Mouse (Mus musculus) midbrain, embryonic 16.5 days (tissue): ENCODE data around the gene Rbms3. TPM values are rescaled to one million over a fixed set of nuclear protein-coding genes. Genes with fewer than 3 reads are reported as not detected.

Experiments
- ATAC-seq: fragments of 200-750 bp; cut with Nextera tagmentation; 2 replicates; pipeline ENCODE4 v1.8.0; 2017; ENCODE audit warnings: moderate TSS enrichment
- H3K27ac ChIP-seq: fragments of 300-500 bp; sonication (generic); 2 replicates; pipeline ENCODE4 v1.5.1; 2014; ENCODE audit warnings: mild to moderate bottlenecking, low read length, mixed read lengths
- H3K27me3 ChIP-seq: fragments of 300-500 bp; sonication (generic); 2 replicates; pipeline ENCODE4 v1.6.1; 2014; ENCODE audit warnings: low read depth, low read length, mixed read lengths; ENCODE audit not compliant: control insufficient read depth, insufficient read depth
- H3K36me3 ChIP-seq: fragments of 300-500 bp; sonication (generic); 2 replicates; pipeline ENCODE4 v1.6.1; 2014; ENCODE audit warnings: mild to moderate bottlenecking, low read length, moderate library complexity, mixed read lengths; ENCODE audit not compliant: control insufficient read depth, insufficient read depth
- H3K4me1 ChIP-seq: fragments of 300-500 bp; sonication (generic); 2 replicates; pipeline ENCODE4 v1.6.1; 2014; ENCODE audit warnings: mild to moderate bottlenecking, low read length, mixed read lengths; ENCODE audit not compliant: control insufficient read depth, insufficient read depth
- H3K4me2 ChIP-seq: fragments of 300-500 bp; sonication (generic); 2 replicates; pipeline ENCODE4 v1.6.1; 2014; ENCODE audit warnings: mild to moderate bottlenecking, low read length, mixed read lengths
- H3K4me3 ChIP-seq: fragments of 300-500 bp; sonication (generic); 2 replicates; pipeline ENCODE4 v1.5.1; 2014; ENCODE audit warnings: low read depth, mild to moderate bottlenecking, low read length, moderate library complexity, mixed read lengths
- H3K9ac ChIP-seq: fragments of 300-500 bp; sonication (generic); 2 replicates; pipeline ENCODE4 v1.6.1; 2014; ENCODE audit warnings: low read depth, low read length, mixed read lengths
- H3K9me3 ChIP-seq: fragments of 300-500 bp; sonication (generic); replicated peaks from 2 replicates; pipeline ENCODE4 v1.6.1; 2014; ENCODE audit warnings: mild to moderate bottlenecking, low read length, mixed read lengths; ENCODE audit not compliant: control insufficient read depth, poor library complexity, severe bottlenecking
- WGBS: fragments of 180-500 bp; shearing (Covaris S2); extraction: QIAGEN DNeasy Blood & Tissue Kit; methylation state at CpG from one replicate; pipeline ENCODE4 v1.1.7; 2014; 5-methylcytosine and 5-hydroxymethylcytosine counted together
- polyA plus RNA-seq: library from polyadenylated mRNA; unstranded; fragments of >200 nt; fragmentation: Nextera tagmentation; extraction: Ambion mirVana; gene quantifications from 2 replicates; pipeline ENCODE4 v1.2.1, GENCODE M21; 2015

Gene Rbms3
- polyA plus RNA-seq: 64.9 and 65.9 TPM in 2 replicates

- H3K36me3 ChIP-seq: no peaks in the 10 kb centered on the region
- peaks cover 5% of the 10 kb centered on the region; the same call in 1 of the 2 replicates for H3K9me3 ChIP-seq
- ATAC-seq: no peak
- H3K4me1 ChIP-seq: peaks cover 2% of the 10 kb centered on the region; the same call in 1 of the 2 replicates
- H3K27me3 ChIP-seq: no peaks in the 10 kb centered on the region
- H3K9ac ChIP-seq: no peak within 1 kb of the TSS
- H3K4me3 ChIP-seq: no peak within 1 kb of the TSS
- no peak within 1 kb of the TSS for H3K4me2 ChIP-seq
- WGBS: 68% methylated on average over 9 of the region's 9 CpGs
- no peak within 1 kb of the TSS for H3K27ac ChIP-seq
Observed at GRCm38 (mm10) chr9:117629771-117630170, at the start of gene Rbms3. Gene Rbms3 (minus strand): TSS chr9:117629913.

- no peak overlapping the region for H3K4me3 ChIP-seq
- no peaks in the 10 kb centered on the region for H3K4me1 ChIP-seq
- H3K27ac ChIP-seq: no peak overlapping the region
- H3K9me3 ChIP-seq: no peaks in the 10 kb centered on the region
- no peak overlapping the region for H3K4me2 ChIP-seq
- H3K27me3 ChIP-seq: no peaks in the 10 kb centered on the region
- WGBS: 85% methylated on average over 5 of the region's 5 CpGs
- no peak for ATAC-seq
- no peak overlapping the region for H3K9ac ChIP-seq
- no peaks in the 10 kb centered on the region for H3K36me3 ChIP-seq
Observed at GRCm38 (mm10) chr9:117673311-117673710, 43.6 kb upstream of the Rbms3 start.

- H3K9me3 ChIP-seq: no peaks in the 10 kb centered on the region
- H3K27ac ChIP-seq: no peak overlapping the region
- no peak overlapping the region for H3K4me3 ChIP-seq
- no peak for ATAC-seq
- H3K27me3 ChIP-seq: no peaks in the 10 kb centered on the region
- no peaks in the 10 kb centered on the region for H3K36me3 ChIP-seq
- no peak overlapping the region for H3K4me2 ChIP-seq
- H3K4me1 ChIP-seq: no peaks in the 10 kb centered on the region
- H3K9ac ChIP-seq: no peak overlapping the region
- 60% methylated on average over 2 of the region's 2 CpGs for WGBS
Observed at GRCm38 (mm10) chr9:117654626-117655025, 24.9 kb upstream of the Rbms3 start.

GRCm38 (mm10) chr9:117653641-117654040 is 23.9 kb upstream of the Rbms3 start:
- Histone ChIP-seq H3K4me2 (no peak overlapping the region), H3K27me3 (no peaks in the 10 kb centered on the region), H3K4me3 (no peak overlapping the region), H3K36me3 (no peaks in the 10 kb centered on the region), H3K27ac (0 out of 2 replicates have a peak overlapping the region, but pooled peaks have one; percentile 3), H3K4me1 (no peaks in the 10 kb centered on the region), H3K9me3 (no peaks in the 10 kb centered on the region), H3K9ac (no peak overlapping the region)
- 59% methylated on average over 5 of the region's 5 CpGs for WGBS
- ATAC-seq: no peak

GRCm38 (mm10) chr9:117646131-117646530 is 16.4 kb upstream of the Rbms3 start:
- ATAC-seq: no peak
- no peaks in the 10 kb centered on the region for H3K27me3 ChIP-seq

GRCm38 (mm10) chr9:117641090-117641782 is 11.5 kb upstream of the Rbms3 start:
- WGBS: 90% methylated on average over 4 of the region's 4 CpGs
- H3K27me3 ChIP-seq: no peaks in the 10 kb centered on the region
- no peak overlapping the region for H3K27ac ChIP-seq
- H3K9me3 ChIP-seq: no peaks in the 10 kb centered on the region
- no peaks in the 10 kb centered on the region for H3K4me1 ChIP-seq
- H3K4me3 ChIP-seq: no peak overlapping the region
- no peak overlapping the region for H3K4me2 ChIP-seq
- H3K36me3 ChIP-seq: no peaks in the 10 kb centered on the region
- no peak for ATAC-seq
- H3K9ac ChIP-seq: no peak overlapping the region

More at GRCm38 (mm10) chr9:117646131-117646530, 16.4 kb upstream of the Rbms3 start:
- Histone ChIP-seq H3K4me1 (no peaks in the 10 kb centered on the region), H3K9me3 (no peaks in the 10 kb centered on the region), H3K4me3 (no peak overlapping the region), H3K9ac (no peak overlapping the region), H3K36me3 (no peaks in the 10 kb centered on the region), H3K27ac (no peak overlapping the region), H3K4me2 (no peak overlapping the region)
- WGBS: 80% methylated on average over 2 of the region's 2 CpGs

- no peaks in the 10 kb centered on the region for H3K9me3 ChIP-seq
- H3K27me3 ChIP-seq: no peaks in the 10 kb centered on the region
- ATAC-seq: no peak
- H3K36me3 ChIP-seq: no peaks in the 10 kb centered on the region
- no peak overlapping the region for H3K27ac ChIP-seq
- H3K4me2 ChIP-seq: no peak overlapping the region
- WGBS: 78% methylated on average over 5 of the region's 5 CpGs
- no peaks in the 10 kb centered on the region for H3K4me1 ChIP-seq
- H3K9ac ChIP-seq: no peak overlapping the region
- no peak overlapping the region for H3K4me3 ChIP-seq
Observed at GRCm38 (mm10) chr9:117638623-117639185, 9.0 kb upstream of the Rbms3 start.

- Histone ChIP-seq H3K27ac (no peak overlapping the region), H3K9ac (no peak overlapping the region), H3K4me3 (no peak overlapping the region), H3K36me3 (no peaks in the 10 kb centered on the region), H3K27me3 (no peaks in the 10 kb centered on the region), H3K9me3 (peaks cover 5% of the 10 kb centered on the region; the same call in 1 of the 2 replicates), H3K4me2 (no peak overlapping the region), H3K4me1 (no peaks in the 10 kb centered on the region)
- 70% methylated on average over 8 of the region's 8 CpGs for WGBS
- no peak for ATAC-seq
Observed at GRCm38 (mm10) chr9:117636492-117636891, 6.8 kb upstream of the Rbms3 start.

GRCm38 (mm10) chr9:117627173-117627572 is 2.5 kb downstream of the Rbms3 start:
- Histone ChIP-seq H3K9me3 (peaks cover 5% of the 10 kb centered on the region; the same call in 1 of the 2 replicates), H3K4me1 (peaks cover 2% of the 10 kb centered on the region; the same call in 1 of the 2 replicates), H3K27me3 (no peaks in the 10 kb centered on the region), H3K4me3 (no peak overlapping the region), H3K36me3 (no peaks in the 10 kb centered on the region), H3K9ac (no peak overlapping the region), H3K27ac (no peak overlapping the region), H3K4me2 (no peak overlapping the region)
- ATAC-seq: no peak
